15 mouse cellular contexts compared by ENCODE assay signal in genomic region chr11:120168516-120168915, GRCm38 (mm10). TPM values are rescaled to one million over a fixed set of nuclear protein-coding genes. Genes with fewer than 3 reads are reported as not detected.
DNase-seq lines count a peak whose midpoint lies in the region; ATAC-seq and TF ChIP-seq lines count a peak whose summit lies in the region.
"Had no signal": no experiment of that assay in that cellular context is flagged by ENCODE, and none has a peak within 500 bp of the region (broad histone marks: within the 10 kb centered on the region; RNA-seq: fewer than 3 reads in every experiment).

No protein-coding gene starts in this region.

- DNase-seq in forebrain, embryonic 11.5 days (ENCODE audit: low spot score), result no peak
- DNase-seq in heart, postnatal 0 days (ENCODE audit: low spot score), result no peak
- DNase-seq in neural tube, embryonic 10.5 days (ENCODE audit: extremely low spot score, low spot score), result no peak
- DNase-seq in right cerebral cortex, adult 18-20 months, result no peak
- DNase-seq: spleen, adult 18-20 months had no signal

- no peak for TF ChIP-seq EP300 in heart, postnatal 0 days (IDR thresholded peaks at IDR 0.05; ENCODE audit: low read depth)

- H3K4me1 ChIP-seq in forebrain, embryonic 13.5 days, result peaks cover 36% of the 10 kb centered on the region
- peaks cover 20% of the 10 kb centered on the region; the same call in 1 of the 2 replicates for H3K4me1 ChIP-seq in forebrain, embryonic 11.5 days (replicated peaks; ENCODE audit: control insufficient read depth, insufficient read depth, low read length)
- peaks cover 24% of the 10 kb centered on the region for H3K4me1 ChIP-seq in heart, postnatal 0 days (ENCODE audit: control insufficient read depth, insufficient read depth)
- peaks cover 48% of the 10 kb centered on the region for H3K4me1 ChIP-seq in heart, embryonic 11.5 days (ENCODE audit: control insufficient read depth, insufficient read depth, low read length)
- H3K4me1 ChIP-seq in neural tube, embryonic 13.5 days (replicated peaks), result peaks cover 41% of the 10 kb centered on the region
- H3K4me1 ChIP-seq in limb, embryonic 12.5 days (replicated peaks), result peaks cover 82% of the 10 kb centered on the region

- H3K36me3 ChIP-seq in forebrain, embryonic 13.5 days (ENCODE audit: poor library complexity, severe bottlenecking), result no peaks in the 10 kb centered on the region
- H3K36me3 ChIP-seq in forebrain, embryonic 11.5 days (ENCODE audit: control insufficient read depth, insufficient read depth, low read length), result no peaks in the 10 kb centered on the region
- no peaks in the 10 kb centered on the region for H3K36me3 ChIP-seq in heart, postnatal 0 days (replicated peaks; ENCODE audit: control insufficient read depth, insufficient read depth, low read length)
- no peaks in the 10 kb centered on the region for H3K36me3 ChIP-seq in heart, embryonic 11.5 days (ENCODE audit: control insufficient read depth, insufficient read depth, low read length)
- no peaks in the 10 kb centered on the region for H3K36me3 ChIP-seq in neural tube, embryonic 13.5 days
- no peaks in the 10 kb centered on the region for H3K36me3 ChIP-seq in limb, embryonic 12.5 days
- H3K36me3 ChIP-seq: embryonic facial prominence, embryonic 13.5 days; heart, embryonic 12.5 days; midbrain, embryonic 12.5 days had no signal

- peak overlapping the region; percentile 23; the same call in 1 of the 2 replicates for H3K4me2 ChIP-seq in forebrain, embryonic 13.5 days
- H3K4me2 ChIP-seq in forebrain, embryonic 11.5 days (ENCODE audit: low read depth, low read length, severe bottlenecking), result no peak overlapping the region
- H3K4me2 ChIP-seq in heart, postnatal 0 days (ENCODE audit: low read depth, low read length), result no peak overlapping the region
- H3K4me2 ChIP-seq in heart, embryonic 11.5 days, result no peak overlapping the region
- no peak overlapping the region for H3K4me2 ChIP-seq in neural tube, embryonic 13.5 days
- H3K4me2 ChIP-seq in limb, embryonic 12.5 days, result no peak overlapping the region

- no peaks in the 10 kb centered on the region for H3K9me3 ChIP-seq in forebrain, embryonic 13.5 days (replicated peaks)
- H3K9me3 ChIP-seq in forebrain, embryonic 11.5 days (ENCODE audit: control insufficient read depth, low read length), result no peaks in the 10 kb centered on the region
- H3K9me3 ChIP-seq in heart, postnatal 0 days (replicated peaks; ENCODE audit: control insufficient read depth, low read length), result no peaks in the 10 kb centered on the region
- no peaks in the 10 kb centered on the region for H3K9me3 ChIP-seq in heart, embryonic 11.5 days (replicated peaks; ENCODE audit: control insufficient read depth, low read length)
- H3K9me3 ChIP-seq in neural tube, embryonic 13.5 days, result no peaks in the 10 kb centered on the region
- no peaks in the 10 kb centered on the region for H3K9me3 ChIP-seq in limb, embryonic 12.5 days
- H3K9me3 ChIP-seq: embryonic facial prominence, embryonic 13.5 days; heart, embryonic 12.5 days; midbrain, embryonic 12.5 days had no signal

- TF ChIP-seq CTCF in heart, postnatal 0 days (IDR thresholded peaks at IDR 0.05; ENCODE audit: low read depth), result no peak

- H3K9ac ChIP-seq in forebrain, embryonic 13.5 days, result no peak overlapping the region
- no peak overlapping the region for H3K9ac ChIP-seq in forebrain, embryonic 11.5 days (ENCODE audit: low read length)
- H3K9ac ChIP-seq in heart, postnatal 0 days (replicated peaks; ENCODE audit: low read depth, low read length), result no peak overlapping the region
- no peak overlapping the region for H3K9ac ChIP-seq in heart, embryonic 11.5 days (ENCODE audit: low read depth, low read length)
- peak overlapping the region; percentile 8; the same call in 1 of the 2 replicates for H3K9ac ChIP-seq in neural tube, embryonic 13.5 days
- no peak overlapping the region for H3K9ac ChIP-seq in limb, embryonic 12.5 days (replicated peaks)
- H3K9ac ChIP-seq: midbrain, embryonic 12.5 days had no signal

- ATAC-seq in forebrain, embryonic 13.5 days, result no peak
- ATAC-seq in forebrain, embryonic 11.5 days (replicated peaks; ENCODE audit: low FRiP score), result no peak
- ATAC-seq in heart, postnatal 0 days (ENCODE audit: insufficient read depth, low read depth), result no peak
- ATAC-seq in heart, embryonic 11.5 days (replicated peaks; ENCODE audit: insufficient number of reproducible peaks, low FRiP score, low TSS enrichment), result no peak
- ATAC-seq in neural tube, embryonic 13.5 days (ENCODE audit: low read depth), result no peak
- ATAC-seq in limb, embryonic 12.5 days (ENCODE audit: insufficient number of reproducible peaks, insufficient read depth, low FRiP score, low TSS enrichment, low read depth), result no peak

- H3K4me3 ChIP-seq in forebrain, embryonic 13.5 days, result no peak overlapping the region
- no peak overlapping the region for H3K4me3 ChIP-seq in forebrain, embryonic 11.5 days (ENCODE audit: low read depth, low read length)
- H3K4me3 ChIP-seq in heart, postnatal 0 days (ENCODE audit: low read depth, low read length), result no peak overlapping the region
- H3K4me3 ChIP-seq in heart, embryonic 11.5 days (ENCODE audit: low read depth, low read length), result no peak overlapping the region
- no peak overlapping the region for H3K4me3 ChIP-seq in neural tube, embryonic 13.5 days
- H3K4me3 ChIP-seq in limb, embryonic 12.5 days (replicated peaks), result no peak overlapping the region
- H3K4me3 ChIP-seq: erythroblast, embryonic 14.5 days had no signal

- no peaks in the 10 kb centered on the region for H3K27me3 ChIP-seq in forebrain, embryonic 13.5 days
- H3K27me3 ChIP-seq in forebrain, embryonic 11.5 days (ENCODE audit: control insufficient read depth, insufficient read depth, low read length), result no peaks in the 10 kb centered on the region
- H3K27me3 ChIP-seq in heart, postnatal 0 days (ENCODE audit: control insufficient read depth, insufficient read depth, low read length), result no peaks in the 10 kb centered on the region
- H3K27me3 ChIP-seq in heart, embryonic 11.5 days (ENCODE audit: control insufficient read depth, insufficient read depth, low read length), result peaks cover 2% of the 10 kb centered on the region; the same call in 1 of the 2 replicates
- H3K27me3 ChIP-seq in neural tube, embryonic 13.5 days, result no peaks in the 10 kb centered on the region
- H3K27me3 ChIP-seq in limb, embryonic 12.5 days, result peaks cover 17% of the 10 kb centered on the region
- H3K27me3 ChIP-seq: heart, embryonic 12.5 days; midbrain, embryonic 12.5 days had no signal

- H3K27ac ChIP-seq in forebrain, embryonic 13.5 days, result peak overlapping the region; percentile 37
- no peak overlapping the region for H3K27ac ChIP-seq in forebrain, embryonic 11.5 days (ENCODE audit: low read depth, low read length)
- peak overlapping the region; percentile 60 for H3K27ac ChIP-seq in heart, postnatal 0 days (ENCODE audit: low read depth)
- no peak overlapping the region for H3K27ac ChIP-seq in heart, embryonic 11.5 days (ENCODE audit: low read depth, low read length)
- H3K27ac ChIP-seq in neural tube, embryonic 13.5 days (replicated peaks), result no peak overlapping the region
- H3K27ac ChIP-seq in limb, embryonic 12.5 days, result 0 out of 2 replicates have a peak overlapping the region, but pooled peaks have one; percentile 17
- H3K27ac ChIP-seq: embryonic facial prominence, embryonic 13.5 days; hindbrain, postnatal 0 days; layer of hippocampus, adult 2 months; midbrain, embryonic 12.5 days had no signal

- 76% methylated on average over 8 of the region's 8 CpGs for WGBS in forebrain, embryonic 13.5 days
- 81% methylated on average over 8 of the region's 8 CpGs for WGBS in forebrain, embryonic 11.5 days
- 63% methylated on average over 8 of the region's 8 CpGs for WGBS in heart, postnatal 0 days
- 81% methylated on average over 8 of the region's 8 CpGs for WGBS in heart, embryonic 11.5 days (ENCODE audit: insufficient replicate concordance)
- WGBS in neural tube, embryonic 13.5 days, result 72% methylated on average over 8 of the region's 8 CpGs
- WGBS in limb, embryonic 12.5 days, result 77% methylated on average over 8 of the region's 8 CpGs

RNA-seq across cellular contexts. Expression of gene Slc38a10, which starts 17.4 kb away (rescaled TPM):
- 76.8 and 92.2 TPM in 2 replicates for polyA plus RNA-seq in forebrain, embryonic 13.5 days (2015; fragmentation: Nextera tagmentation; extraction: Ambion mirVana)
- 58.3 and 68.2 TPM in 2 replicates for polyA plus RNA-seq in forebrain, embryonic 11.5 days (2014; fragmentation: Nextera tagmentation; extraction: Ambion mirVana)
- total RNA-seq in heart, postnatal 0 days (2014; rRNA removed; ENCODE audit: low replicate concordance), result 113 and 139 TPM in 2 replicates
- 56.2 and 65.9 TPM in 2 replicates for polyA plus RNA-seq in heart, postnatal 0 days (2015; fragmentation: Nextera tagmentation; extraction: Ambion mirVana)
- polyA plus RNA-seq in heart, embryonic 11.5 days (2014; fragmentation: Nextera tagmentation; extraction: Ambion mirVana), result 57.5 and 72.0 TPM in 2 replicates
- 103 and 108 TPM in 2 replicates for polyA plus RNA-seq in neural tube, embryonic 13.5 days (2015; fragmentation: Nextera tagmentation; extraction: Ambion mirVana)
- 84.7 and 86.8 TPM in 2 replicates for polyA plus RNA-seq in limb, embryonic 12.5 days (2016; fragmentation: Nextera tagmentation; extraction: Ambion mirVana)

Comparison
In these comparisons a context has a peak if more than half of its experiments do, and no peak if none do; other contexts are left out.
1. H3K27ac ChIP-seq: peak in forebrain, embryonic 13.5 days (single experiment), heart, postnatal 0 days (single experiment) and limb, embryonic 12.5 days (single experiment); none in forebrain, embryonic 11.5 days (single experiment), heart, embryonic 11.5 days (single experiment) and neural tube, embryonic 13.5 days (single experiment).